Mouse (Mus musculus) midbrain, embryonic 14.5 days (tissue): ENCODE data around the gene Tgfa. TPM values are rescaled to one million over a fixed set of nuclear protein-coding genes. Genes with fewer than 3 reads are reported as not detected.

ENCODE experiments used
- ATAC-seq: fragments of 200-750 bp; cut with Nextera tagmentation; 2 replicates; pipeline ENCODE4 v1.8.0; 2017; ENCODE audit warnings: moderate number of reproducible peaks, moderate library complexity; ENCODE audit not compliant: low FRiP score, low TSS enrichment
- DNase-seq: peaks from one replicate; pipeline ENCODE4 v3.0.0-alpha.2; 2015
- H3K27ac ChIP-seq: fragments of 300-500 bp; sonication (generic); replicated peaks from 2 replicates; pipeline ENCODE4 v1.5.1; 2014; ENCODE audit warnings: mild to moderate bottlenecking, low read depth, low read length, moderate library complexity
- H3K27me3 ChIP-seq: fragments of 300-500 bp; sonication (generic); 2 replicates; pipeline ENCODE4 v1.6.1; 2014; ENCODE audit warnings: low read length, control low read depth, mixed read lengths; ENCODE audit not compliant: control insufficient read depth, insufficient read depth
- H3K36me3 ChIP-seq: fragments of 300-500 bp; sonication (generic); 2 replicates; pipeline ENCODE4 v1.6.1; 2014; ENCODE audit warnings: low read length, control low read depth; ENCODE audit not compliant: control insufficient read depth, insufficient read depth
- H3K4me1 ChIP-seq: fragments of 300-500 bp; sonication (generic); 2 replicates; pipeline ENCODE4 v1.6.1; 2014; ENCODE audit warnings: mild to moderate bottlenecking, antibody characterized with exemption, low read length, control low read depth; ENCODE audit not compliant: control insufficient read depth, insufficient read depth
- H3K4me2 ChIP-seq: fragments of 300-500 bp; sonication (generic); 2 replicates; pipeline ENCODE4 v1.6.1; 2014; ENCODE audit warnings: mild to moderate bottlenecking, low read length, moderate library complexity
- H3K4me3 ChIP-seq: fragments of 300-500 bp; sonication (generic); replicated peaks from 2 replicates; pipeline ENCODE4 v1.5.1; 2014; ENCODE audit warnings: low read depth, low read length
- H3K9ac ChIP-seq: fragments of 300-500 bp; sonication (generic); replicated peaks from 2 replicates; pipeline ENCODE4 v1.6.1; 2014; ENCODE audit warnings: mild to moderate bottlenecking, low read length, moderate library complexity
- H3K9me3 ChIP-seq: fragments of 300-500 bp; sonication (generic); 2 replicates; pipeline ENCODE4 v1.6.1; 2016; ENCODE audit warnings: low read length, control low read depth, mixed read lengths; ENCODE audit not compliant: control insufficient read depth
- WGBS: fragments of 180-500 bp; shearing (Covaris S2); extraction: QIAGEN DNeasy Blood & Tissue Kit; methylation state at CpG from one replicate; pipeline ENCODE4 v1.1.7; 2014; 5-methylcytosine and 5-hydroxymethylcytosine counted together
- polyA plus RNA-seq: library from polyadenylated mRNA; unstranded; fragments of >200 nt; fragmentation: Nextera tagmentation; extraction: Ambion mirVana; gene quantifications from 2 replicates; pipeline ENCODE4 v1.2.1, GENCODE M21; 2014

Tgfa gene
- polyA plus RNA-seq, 1 experiment from 2014 or later = 9.7 TPM

DNA sequence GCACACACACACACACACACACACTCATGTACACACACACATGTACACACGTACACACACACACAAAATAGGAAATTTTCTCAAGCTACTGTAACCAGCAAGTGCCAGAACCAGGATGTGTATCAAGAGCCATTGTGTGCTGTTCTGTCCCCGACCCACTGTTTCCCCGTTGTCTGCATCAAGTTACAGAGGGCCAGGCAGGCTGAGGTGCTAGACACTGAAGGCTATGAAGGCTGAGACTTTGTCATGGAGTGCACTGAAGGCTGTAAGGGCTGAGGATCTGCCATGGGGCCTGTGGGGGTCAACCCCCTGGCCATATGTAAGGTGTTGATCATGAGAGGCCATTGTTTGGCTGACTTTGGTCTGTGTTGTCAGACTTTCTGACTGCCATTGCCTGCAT lies 15.6 kb downstream of the Tgfa start:
- H3K9ac ChIP-seq = no peak overlapping the region
- H3K4me2 ChIP-seq = no peak overlapping the region
- WGBS = 57% methylated on average over 3 of the region's 3 CpGs
- no peaks in the 10 kb centered on the region for H3K27me3 ChIP-seq
- no peak for ATAC-seq
- H3K4me3 ChIP-seq = no peak overlapping the region
- H3K4me1 ChIP-seq = 0 out of 2 replicates have a peak, but pooled peaks cover 11% of the 10 kb centered on the region
- no peak for DNase-seq
- H3K27ac ChIP-seq = no peak overlapping the region
- no peaks in the 10 kb centered on the region for H3K36me3 ChIP-seq
- no peaks in the 10 kb centered on the region for H3K9me3 ChIP-seq

DNA sequence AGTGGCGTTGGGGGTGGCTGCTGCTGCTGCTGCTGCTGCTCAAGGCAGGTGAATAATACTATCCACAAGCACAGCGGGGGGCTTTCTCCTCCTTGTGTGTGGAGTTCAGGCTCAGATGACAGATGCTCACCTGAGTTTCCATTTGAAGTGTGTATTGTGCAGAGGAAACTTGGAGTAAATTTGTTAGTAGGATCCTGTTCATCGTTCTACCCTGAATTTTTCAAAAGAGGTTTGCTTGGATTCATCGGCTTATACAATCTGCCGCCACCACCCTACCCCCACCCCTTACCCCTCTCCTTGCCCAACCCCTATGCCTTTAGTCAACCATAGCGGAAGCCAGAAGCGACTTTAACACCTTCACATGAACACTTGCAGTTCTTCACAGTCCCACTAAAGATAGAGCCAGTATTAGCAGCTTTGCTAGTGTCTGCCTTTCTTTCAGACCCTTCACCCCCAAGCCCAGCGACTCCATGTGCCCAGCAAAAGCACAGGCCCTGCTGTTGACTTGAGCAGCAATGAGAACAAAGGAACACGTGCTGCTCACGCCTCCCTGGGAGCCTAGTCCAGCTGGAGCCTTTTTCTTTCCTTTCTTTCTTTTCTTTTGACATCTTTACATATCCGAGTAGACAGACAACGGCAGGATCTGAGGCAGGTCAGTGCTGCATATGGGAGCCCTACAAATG lies 16.2 kb downstream of the Tgfa start:
- 27% methylated on average over 12 of the region's 12 CpGs for WGBS
- no peak for ATAC-seq

DNA sequence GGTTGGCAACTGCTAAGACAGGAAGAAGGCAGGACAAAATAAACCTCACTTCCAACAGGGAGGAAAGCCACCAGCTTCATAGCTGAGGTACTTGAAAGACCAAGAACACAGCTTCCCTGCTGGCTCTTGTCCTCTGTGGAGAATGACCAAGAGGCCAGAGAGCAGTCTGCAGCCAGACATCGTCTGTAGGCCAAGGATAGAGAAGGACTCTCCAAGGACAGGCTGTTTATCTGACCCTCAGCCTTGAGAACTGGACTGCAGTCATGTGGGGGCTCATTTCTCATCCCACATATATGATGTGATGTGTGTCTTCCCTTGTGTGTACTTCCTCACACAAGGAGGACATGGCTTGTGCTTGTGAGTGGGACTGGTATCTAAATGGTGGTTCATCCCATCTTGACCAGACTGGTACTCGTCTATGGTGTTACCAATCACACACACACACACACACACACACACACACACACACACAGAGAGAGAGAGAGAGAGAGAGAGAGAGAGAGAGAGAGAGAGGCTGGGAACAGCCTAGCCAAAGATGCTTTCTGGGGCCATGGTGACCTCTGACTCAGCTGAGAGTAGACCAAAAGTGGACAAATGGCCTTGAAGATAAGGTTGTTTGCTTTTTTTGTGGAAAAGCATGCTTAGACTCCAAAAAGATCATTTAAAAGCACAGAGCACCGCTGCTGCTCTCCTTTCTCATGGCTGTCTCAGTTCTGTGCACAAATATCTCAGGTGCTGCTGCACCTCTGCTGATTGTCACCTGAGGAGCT lies 18.0 kb downstream of the Tgfa start:
- H3K4me3 ChIP-seq = no peak overlapping the region
- ATAC-seq (no peak), DNase-seq (no peak)
- no peak overlapping the region for H3K9ac ChIP-seq
- H3K27ac ChIP-seq = no peak overlapping the region
- H3K4me1 ChIP-seq = 0 out of 2 replicates have a peak, but pooled peaks cover 11% of the 10 kb centered on the region
- no peaks in the 10 kb centered on the region for H3K27me3 ChIP-seq
- H3K4me2 ChIP-seq = no peak overlapping the region
- no peaks in the 10 kb centered on the region for H3K9me3 ChIP-seq
- WGBS = 92% methylated on average over 3 of the region's 3 CpGs
- no peaks in the 10 kb centered on the region for H3K36me3 ChIP-seq

More for the DNA sequence above, 16.2 kb downstream of the Tgfa start:
- H3K9ac ChIP-seq = no peak overlapping the region
- 0 out of 2 replicates have a peak overlapping the region, but pooled peaks have one; percentile 38 for H3K27ac ChIP-seq
- no peaks in the 10 kb centered on the region for H3K36me3 ChIP-seq
- DNase-seq = peak; percentile 55
- H3K9me3 ChIP-seq = no peaks in the 10 kb centered on the region
- H3K4me3 ChIP-seq = no peak overlapping the region
- H3K4me1 ChIP-seq = 0 out of 2 replicates have a peak, but pooled peaks cover 11% of the 10 kb centered on the region
- no peak overlapping the region for H3K4me2 ChIP-seq
- H3K27me3 ChIP-seq = no peaks in the 10 kb centered on the region

DNA sequence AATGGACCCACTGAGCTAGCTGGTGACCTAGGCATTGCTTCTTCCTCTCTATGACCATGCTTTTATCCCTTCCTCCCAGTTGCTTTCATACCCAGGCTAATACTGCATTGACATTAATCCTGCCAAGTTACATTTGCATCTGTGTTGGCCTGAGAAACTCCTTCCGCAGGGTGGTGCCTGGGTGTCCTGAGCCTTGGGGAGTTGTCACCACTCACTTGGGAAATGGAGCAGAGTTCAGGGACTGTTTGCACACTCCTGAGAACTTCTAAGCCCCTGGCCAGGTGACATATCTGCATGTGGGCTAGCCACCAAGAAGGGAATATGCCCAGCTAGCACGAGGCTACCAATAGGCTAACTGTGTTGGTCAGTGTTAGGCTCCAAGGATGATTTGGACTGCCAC lies 23.0 kb downstream of the Tgfa start:
- H3K27me3 ChIP-seq = no peaks in the 10 kb centered on the region
- no peak overlapping the region for H3K9ac ChIP-seq
- no peaks in the 10 kb centered on the region for H3K4me1 ChIP-seq
- ATAC-seq (no peak), DNase-seq (no peak)
- H3K4me2 ChIP-seq = no peak overlapping the region
- no peak overlapping the region for H3K4me3 ChIP-seq
- H3K36me3 ChIP-seq = no peaks in the 10 kb centered on the region
- no peaks in the 10 kb centered on the region for H3K9me3 ChIP-seq
- no peak overlapping the region for H3K27ac ChIP-seq
- 76% methylated on average over 2 of the region's 2 CpGs for WGBS

DNA sequence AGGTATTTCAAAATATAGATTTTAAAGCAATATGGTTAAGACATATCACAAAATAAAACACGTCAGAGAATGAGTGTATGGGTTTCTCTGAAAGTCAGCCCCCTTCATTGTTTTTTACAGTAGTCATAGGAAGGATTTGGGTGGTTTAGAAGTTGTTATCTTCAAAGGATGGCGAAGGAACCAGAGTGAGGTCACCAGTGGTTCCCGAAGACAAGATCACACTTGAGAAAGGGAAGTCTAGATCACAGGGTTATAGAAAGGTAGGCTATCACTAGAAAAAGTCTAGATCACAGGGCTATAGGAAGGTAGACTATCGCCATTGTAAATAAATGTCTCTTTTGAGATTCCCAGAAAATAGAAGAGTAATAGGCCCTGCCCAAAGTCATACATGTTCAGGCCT lies 23.7 kb downstream of the Tgfa start:
- no peak overlapping the region for H3K4me3 ChIP-seq
- H3K27ac ChIP-seq = no peak overlapping the region
- no peaks in the 10 kb centered on the region for H3K27me3 ChIP-seq
- no peak for DNase-seq
- H3K9me3 ChIP-seq = no peaks in the 10 kb centered on the region
- ATAC-seq = no peak
- 90% methylated on average over 4 of the region's 4 CpGs for WGBS
- H3K36me3 ChIP-seq = no peaks in the 10 kb centered on the region
- H3K4me2 ChIP-seq = no peak overlapping the region
- no peak overlapping the region for H3K9ac ChIP-seq
- H3K4me1 ChIP-seq = no peaks in the 10 kb centered on the region

DNA sequence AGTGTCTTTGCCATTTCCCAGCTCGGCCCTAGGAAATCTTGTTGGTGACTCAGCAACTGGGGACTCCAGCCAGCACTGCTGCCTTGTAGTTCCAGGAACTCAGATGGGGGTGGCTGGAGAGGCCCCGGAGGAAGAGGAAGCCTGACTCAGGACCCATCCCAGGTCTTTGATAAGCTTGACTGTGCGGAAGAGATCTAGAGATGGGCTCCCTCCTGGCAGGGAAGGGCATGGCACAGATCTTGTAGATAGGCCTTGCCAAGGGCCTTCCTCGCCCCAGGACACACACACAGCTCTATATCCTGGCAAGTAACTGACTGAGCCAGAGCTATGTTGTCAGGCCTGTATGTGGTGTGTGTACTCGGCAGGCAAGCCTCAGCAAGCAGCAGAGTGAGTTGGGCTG lies 24.5 kb downstream of the Tgfa start:
- 80% methylated on average over 5 of the region's 5 CpGs for WGBS
- H3K4me2 ChIP-seq = no peak overlapping the region
- H3K4me3 ChIP-seq = no peak overlapping the region

DNA sequence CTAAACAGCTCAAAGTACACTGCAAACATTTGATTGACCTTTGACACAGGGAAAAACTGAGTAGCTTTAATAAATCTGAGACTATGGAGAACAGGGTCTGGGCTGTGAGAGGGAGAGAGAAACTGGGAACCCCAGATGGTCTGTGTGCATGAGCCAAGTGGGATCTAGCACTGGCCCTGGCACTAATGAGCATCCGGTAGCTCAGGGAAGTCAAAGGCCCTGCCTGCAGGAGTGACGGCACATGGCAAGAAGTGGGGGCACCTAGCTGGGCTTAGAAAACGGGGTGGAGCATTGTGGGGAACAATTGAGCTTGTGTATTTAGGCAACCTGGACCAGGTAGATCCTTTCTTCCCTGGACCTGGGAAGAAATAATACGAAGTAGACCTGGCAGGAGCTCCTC lies 25.1 kb downstream of the Tgfa start:
- no peaks in the 10 kb centered on the region for H3K9me3 ChIP-seq
- DNase-seq (no peak), ATAC-seq (no peak)
- H3K4me2 ChIP-seq = no peak overlapping the region
- H3K4me3 ChIP-seq = no peak overlapping the region
- H3K4me1 ChIP-seq = no peaks in the 10 kb centered on the region
- no peaks in the 10 kb centered on the region for H3K36me3 ChIP-seq
- no peak overlapping the region for H3K27ac ChIP-seq
- H3K27me3 ChIP-seq = no peaks in the 10 kb centered on the region
- 78% methylated on average over 4 of the region's 4 CpGs for WGBS
- H3K9ac ChIP-seq = no peak overlapping the region

More for the DNA sequence above, 24.5 kb downstream of the Tgfa start:
- no peaks in the 10 kb centered on the region for H3K4me1 ChIP-seq
- no peaks in the 10 kb centered on the region for H3K9me3 ChIP-seq
- DNase-seq (no peak), ATAC-seq (no peak)
- no peaks in the 10 kb centered on the region for H3K27me3 ChIP-seq
- H3K36me3 ChIP-seq = no peaks in the 10 kb centered on the region
- H3K9ac ChIP-seq = no peak overlapping the region
- no peak overlapping the region for H3K27ac ChIP-seq

DNA sequence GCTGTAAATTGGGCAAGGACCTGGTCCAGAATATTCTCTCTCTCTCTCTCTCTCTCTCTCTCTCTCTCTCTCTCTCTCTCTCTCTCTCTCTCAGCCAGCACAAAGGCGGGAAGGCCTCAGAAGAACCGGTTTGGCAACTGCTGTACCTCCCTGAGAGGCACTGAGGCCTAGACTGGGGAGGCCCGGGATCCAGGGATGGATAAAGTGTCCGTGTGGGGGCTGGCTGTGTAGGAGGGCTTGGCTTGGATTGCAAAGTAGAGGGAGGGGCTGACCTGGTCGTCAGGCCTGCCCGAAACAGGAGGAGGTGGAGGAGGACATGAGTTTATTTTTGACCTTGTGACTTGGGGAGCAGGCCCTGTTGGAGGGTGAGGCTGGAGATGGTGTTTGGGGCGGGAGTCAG lies 27.4 kb downstream of the Tgfa start:
- no peak for ATAC-seq
- H3K4me2 ChIP-seq = no peak overlapping the region
- H3K9ac ChIP-seq = no peak overlapping the region
- 50% methylated on average over 7 of the region's 7 CpGs for WGBS
- no peaks in the 10 kb centered on the region for H3K36me3 ChIP-seq
- H3K4me3 ChIP-seq = no peak overlapping the region
- no peaks in the 10 kb centered on the region for H3K4me1 ChIP-seq
- no peaks in the 10 kb centered on the region for H3K9me3 ChIP-seq
- no peaks in the 10 kb centered on the region for H3K27me3 ChIP-seq
- H3K27ac ChIP-seq = no peak overlapping the region
- DNase-seq = no peak

DNA sequence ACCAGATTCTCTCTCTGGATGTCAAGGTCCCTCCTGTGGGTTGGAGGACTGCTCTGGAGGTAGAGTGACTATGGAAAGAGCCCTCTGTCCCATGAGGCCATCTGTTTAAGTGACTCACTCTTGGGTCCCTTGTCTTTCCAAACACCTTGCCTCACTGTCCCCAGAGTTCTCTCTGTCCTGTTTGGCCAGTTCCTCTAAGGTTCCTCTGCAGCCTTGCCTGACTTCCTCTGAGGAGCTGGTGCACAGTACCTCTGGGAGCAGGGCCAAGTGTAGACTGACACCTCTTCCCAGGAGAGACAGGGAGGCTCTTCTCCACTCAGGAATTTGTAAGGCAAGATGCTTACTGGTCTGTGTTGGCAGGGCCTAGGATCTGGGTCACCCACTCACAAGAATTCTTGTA lies 30.6 kb downstream of the Tgfa start:
- Histone ChIP-seq H3K4me2 (no peak overlapping the region), H3K9ac (no peak overlapping the region), H3K9me3 (no peaks in the 10 kb centered on the region), H3K36me3 (no peaks in the 10 kb centered on the region), H3K4me1 (no peaks in the 10 kb centered on the region), H3K27ac (no peak overlapping the region), H3K4me3 (no peak overlapping the region), H3K27me3 (no peaks in the 10 kb centered on the region)
- no peak for DNase-seq
- ATAC-seq = no peak
